Mouse (Mus musculus) embryonic stem cell, embryonic (primary cell): ENCODE results near the gene Ms4a8a.

Experiments used
- CTCF ChIA-PET, 4 experiments: fragments of 300-600 bp in 2 of 4; fragments of 350-600 bp in 2 of 4; sonication (Branson Sonifier 250); formaldehyde crosslinking; loops; one replicate each; lab custom pipeline; 2022; ENCODE audit warnings: inconsistent platforms in 2 of 4; lab: Charles Lee
- POLR2A ChIA-PET, 4 experiments: fragments of 300-600 bp in 2 of 4; fragments of 350-600 bp in 2 of 4; sonication (Branson Sonifier 250); formaldehyde crosslinking; loops; one replicate each; lab custom pipeline; 2022; ENCODE audit warnings: antibody characterized with exemption in 4 of 4, inconsistent platforms in 1 of 4; lab: Charles Lee

The Ms4a8a gene

DNA sequence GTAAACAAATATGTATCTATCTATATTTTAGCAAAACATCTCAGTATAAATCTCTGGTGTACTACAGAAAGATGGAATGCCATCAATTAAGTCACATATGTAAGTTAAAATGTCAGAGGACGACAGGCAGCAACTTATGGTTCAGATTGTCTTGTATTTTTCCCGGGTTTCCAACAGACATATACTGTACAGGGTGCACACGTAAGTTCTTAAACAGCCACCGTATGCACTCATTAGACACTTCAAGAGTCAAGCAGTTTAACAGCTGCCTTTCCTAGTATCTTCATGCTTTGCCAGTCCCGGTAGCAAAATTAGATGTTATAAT, 36.3 kb downstream of the Ms4a8a start:
- CTCF ChIA-PET: interaction anchor here in 2 of 4 experiments (0.5 to 1.7 kb wide), 7 partner anchors 26 to 557 kb away, joined by 3 to 4 read pairs (median 3); partner anchors contain the start of genes Ms4a13 (in 1 of the 2), Ms4a15 (in 1 of the 2) and Prpf19 (in 1 of the 2)

DNA sequence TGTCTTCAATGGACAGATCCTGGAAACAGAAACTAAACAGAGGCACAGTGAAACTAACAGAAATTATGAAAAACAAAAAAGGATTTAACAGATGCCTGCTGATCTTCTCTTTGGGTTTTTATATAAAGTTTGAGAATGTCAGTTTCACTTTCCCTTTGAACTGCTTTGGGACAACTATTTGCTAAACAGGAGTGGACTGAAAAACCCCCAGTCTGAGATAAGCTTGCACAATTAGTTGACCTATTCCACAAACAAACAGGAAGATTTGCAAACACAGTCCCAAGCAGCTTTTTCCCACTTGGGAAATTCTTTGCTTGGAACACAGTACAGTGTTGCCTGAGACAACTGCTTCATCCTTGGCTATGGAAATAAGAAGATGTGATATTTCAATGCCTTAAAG, 43.3 kb downstream of the Ms4a8a start:
- CTCF ChIA-PET: no interaction called here
- POLR2A ChIA-PET: no interaction called here

More for the DNA sequence above, 36.3 kb downstream of the Ms4a8a start:
- POLR2A ChIA-PET: no interaction called here

DNA sequence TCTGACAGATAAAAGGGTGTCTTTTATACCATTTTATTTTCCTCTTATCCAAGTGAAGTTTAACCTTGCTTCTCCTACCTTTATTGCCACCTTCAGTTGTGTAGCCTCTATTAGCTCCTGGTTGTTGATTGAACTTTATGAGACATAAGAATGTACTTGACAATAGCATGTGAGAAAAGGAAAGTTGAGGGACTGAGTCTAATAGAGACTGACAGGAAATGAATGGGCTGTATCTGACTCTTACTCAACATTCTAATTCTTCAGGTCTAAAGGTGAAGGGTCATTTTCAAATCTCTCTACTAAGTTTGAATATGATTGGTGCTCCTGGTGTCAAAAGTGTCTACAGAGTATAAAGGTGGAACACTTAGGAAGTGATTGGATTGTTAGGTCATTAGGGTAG, 58.5 kb downstream of the Ms4a8a start:
- ChIA-PET POLR2A (no interaction called here), CTCF (interaction anchor here in 1 of 4 experiments (0.7 kb wide), 1 partner anchor 382 kb away, joined by 3 read pairs; no protein-coding TSS in a partner anchor)

DNA sequence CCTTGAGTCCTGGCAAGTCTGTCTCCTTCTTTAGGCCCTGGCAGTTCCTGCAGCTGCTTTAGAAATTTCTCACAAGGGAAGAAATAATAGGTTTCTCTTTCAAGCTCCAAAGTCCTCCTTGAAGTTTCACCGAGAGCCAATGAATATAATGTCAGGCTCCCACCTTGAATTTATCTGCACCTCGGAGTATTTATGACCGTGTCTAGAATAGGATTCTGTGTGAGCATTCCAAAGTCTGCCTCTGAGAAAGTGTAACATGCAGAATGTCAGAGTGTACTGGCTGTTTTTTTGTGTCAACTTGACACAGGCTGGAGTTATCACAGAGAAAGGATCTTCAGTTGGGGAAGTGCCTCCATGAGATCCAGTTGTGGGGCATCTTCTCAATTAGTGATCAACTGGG, 63.0 kb downstream of the Ms4a8a start, which contains the start of gene Ms4a18:
Gene Ms4a18, minus strand, starts transcription at position 141 of the 400 bp plus-strand sequence.
- ChIA-PET POLR2A (interaction anchor here in 2 of 4 experiments (0.5 to 0.6 kb wide), 2 partner anchors 801 to 1143 kb away, joined by 3 read pairs; partner anchors contain the start of gene Stx3 (in 1 of the 2)), CTCF (no interaction called here)
